Mouse (Mus musculus) limb, embryonic 10.5 days (tissue): ENCODE results near the gene Ankrd33. TPM values are rescaled to one million over a fixed set of nuclear protein-coding genes. Genes with fewer than 3 reads are reported as not detected.
"Not testable (repeated sequence)": the region's sequence is repeated elsewhere in the genome, so short reads cannot be mapped to it uniquely, and the experiment has no call there.

Experiments used
- DNase-seq: peaks from one replicate; pipeline ENCODE4 v3.0.0-alpha.2; 2017; ENCODE audit warnings: low spot score
- H3K27ac ChIP-seq: fragments of 300-500 bp; sonication (generic); 2 replicates; pipeline ENCODE4 v1.5.1; 2016; ENCODE audit warnings: mild to moderate bottlenecking
- H3K27me3 ChIP-seq: fragments of 300-500 bp; sonication (generic); 2 replicates; pipeline ENCODE4 v1.6.1; 2016; ENCODE audit warnings: low read depth, mild to moderate bottlenecking; ENCODE audit not compliant: poor library complexity, severe bottlenecking
- H3K36me3 ChIP-seq: fragments of 300-500 bp; sonication (generic); 2 replicates; pipeline ENCODE4 v1.6.1; 2016; ENCODE audit warnings: mild to moderate bottlenecking, moderate library complexity
- H3K4me1 ChIP-seq: fragments of 300-500 bp; sonication (generic); 2 replicates; pipeline ENCODE4 v1.6.1; 2016
- H3K4me3 ChIP-seq: fragments of 300-500 bp; sonication (generic); 2 replicates; pipeline ENCODE4 v1.5.1; 2016; ENCODE audit warnings: mild to moderate bottlenecking, moderate library complexity
- H3K9me3 ChIP-seq: fragments of 300-500 bp; sonication (generic); replicated peaks from 2 replicates; pipeline ENCODE4 v1.6.1; 2016; ENCODE audit warnings: mild to moderate bottlenecking
- WGBS: fragments of 180-500 bp; shearing (Covaris S2); methylation state at CpG from one replicate; pipeline ENCODE4 v1.1.7; 2016; 5-methylcytosine and 5-hydroxymethylcytosine counted together
- polyA plus RNA-seq: library from polyadenylated mRNA; unstranded; fragments of >200 nt; fragmentation: Nextera tagmentation; extraction: Ambion mirVana; gene quantifications from 2 replicates; pipeline ENCODE4 v1.2.1, GENCODE M21; 2016

Gene Ankrd33
- polyA plus RNA-seq, 1 experiment from 2014 or later: not detected

DNA sequence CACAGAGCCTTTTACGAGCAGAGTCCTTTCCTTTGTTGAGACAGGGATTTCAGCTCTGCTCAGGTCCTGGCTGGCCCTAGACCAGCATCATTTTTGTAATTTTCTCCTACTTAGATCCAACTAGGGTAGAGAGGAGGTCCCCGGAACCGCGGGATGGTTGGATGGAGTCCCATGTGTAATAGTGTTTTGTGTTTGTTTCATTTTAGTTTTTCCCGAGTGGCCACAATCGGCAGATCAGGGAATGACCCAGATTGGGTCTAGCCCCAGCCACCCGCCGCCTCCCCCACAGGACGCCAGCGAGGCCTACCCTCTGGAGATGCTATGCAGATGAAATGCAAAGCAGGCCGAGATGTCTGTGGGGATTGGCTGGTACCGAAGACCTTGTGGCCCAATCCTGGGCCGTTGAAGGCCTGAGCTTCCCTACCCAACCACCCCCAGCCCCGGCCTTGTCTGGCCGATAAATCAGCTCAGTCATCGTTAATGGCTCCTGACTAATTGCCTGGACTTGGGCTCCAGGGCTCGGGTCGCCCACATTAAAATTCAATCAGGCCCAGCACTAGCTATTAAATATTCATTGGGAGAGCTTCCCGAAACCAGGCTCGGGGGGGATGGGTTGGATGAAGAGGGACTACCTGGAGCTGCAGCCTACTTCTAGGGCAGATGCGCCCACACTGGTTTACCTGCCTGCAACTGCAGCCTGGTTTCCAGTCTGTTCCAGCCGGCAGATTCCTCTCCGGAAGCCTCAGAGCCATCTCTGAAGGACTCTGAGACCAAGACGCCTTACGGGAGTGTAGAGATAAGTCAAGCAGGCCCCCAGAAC lies 22.5 kb upstream of the Ankrd33 start:
- Histone ChIP-seq H3K27ac (peak overlapping the region; percentile 89), H3K27me3 (no peaks in the 10 kb centered on the region), H3K36me3 (no peaks in the 10 kb centered on the region), H3K9me3 (no peaks in the 10 kb centered on the region), H3K4me3 (peak overlapping the region; percentile 36), H3K4me1 (peaks cover 75% of the 10 kb centered on the region)
- 5% methylated on average over 25 of the region's 25 CpGs for WGBS
- peak; percentile 86 for DNase-seq

DNA sequence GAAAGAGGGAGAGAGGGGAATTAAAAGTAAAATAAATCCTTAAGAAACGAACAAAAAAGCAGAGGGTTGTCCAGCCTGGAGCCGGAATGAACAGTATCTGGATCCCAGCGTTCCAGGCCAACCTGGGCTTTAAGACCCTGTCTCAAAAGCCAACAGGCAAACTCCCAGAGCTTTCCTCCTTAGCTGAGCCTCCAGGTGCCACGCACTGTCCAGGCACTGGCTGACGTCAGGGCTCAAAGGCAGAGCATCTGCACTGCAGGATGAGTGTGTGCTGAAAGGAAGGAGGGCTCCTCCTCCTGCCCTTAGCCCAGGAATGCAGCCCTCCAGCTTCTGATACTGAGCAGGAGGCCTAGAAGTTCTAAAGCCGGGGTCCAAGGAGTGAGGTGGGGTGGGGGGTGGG lies 21.6 kb upstream of the Ankrd33 start:
- Histone ChIP-seq H3K9me3 (no peaks in the 10 kb centered on the region), H3K27ac (peak overlapping the region; percentile 89), H3K4me3 (no peak overlapping the region; the same call in 1 of the 2 replicates), H3K36me3 (no peaks in the 10 kb centered on the region), H3K4me1 (peaks cover 75% of the 10 kb centered on the region), H3K27me3 (no peaks in the 10 kb centered on the region)
- 26% methylated on average over 6 of the region's 6 CpGs for WGBS
- DNase-seq: peak; percentile 56

DNA sequence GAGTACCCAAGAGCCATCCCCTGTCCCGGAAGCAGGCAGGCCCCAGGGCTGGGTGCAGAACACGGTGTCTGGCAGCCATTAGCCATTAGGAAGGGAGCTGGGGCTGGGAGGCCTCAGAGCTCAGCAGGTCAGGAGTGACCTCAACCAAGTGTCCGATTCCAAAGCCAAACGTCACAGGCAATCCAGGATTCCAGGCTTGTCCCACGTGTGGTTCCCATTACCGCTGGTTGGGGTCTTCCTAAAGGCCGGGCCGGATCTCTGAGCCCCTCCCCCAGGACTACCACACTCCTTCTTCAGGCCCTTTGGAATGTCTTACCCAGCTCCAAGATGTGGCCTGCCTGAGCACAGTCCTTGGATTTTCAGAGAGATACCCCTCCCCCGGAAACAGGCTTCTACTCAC lies 20.6 kb upstream of the Ankrd33 start:
- Histone ChIP-seq H3K36me3 (no peaks in the 10 kb centered on the region), H3K4me1 (peaks cover 80% of the 10 kb centered on the region), H3K27ac (peak overlapping the region; percentile 89), H3K9me3 (no peaks in the 10 kb centered on the region), H3K27me3 (no peaks in the 10 kb centered on the region), H3K4me3 (0 out of 2 replicates have a peak overlapping the region, but pooled peaks have one; percentile 2)
- WGBS: 8% methylated on average over 9 of the region's 9 CpGs
- DNase-seq: peak; percentile 77

DNA sequence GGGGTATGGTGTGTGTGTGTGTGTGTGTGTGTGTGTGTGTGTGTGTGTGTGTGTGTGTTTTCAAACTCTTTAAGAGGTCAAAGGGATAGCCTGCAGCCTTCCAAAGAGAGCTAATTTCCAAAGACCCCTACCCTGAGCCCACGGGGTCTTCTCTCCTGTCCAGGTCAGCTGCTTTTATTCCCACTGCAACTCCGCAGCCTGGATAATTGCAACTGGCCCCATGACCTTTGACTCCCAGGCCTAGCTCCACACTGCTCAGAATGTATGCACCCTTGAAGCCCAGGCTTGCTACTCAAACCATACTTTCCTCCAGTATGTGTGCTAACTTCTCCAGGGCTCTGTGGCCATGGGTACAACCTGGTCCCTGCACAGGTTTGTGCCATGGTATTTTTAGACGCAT lies 20.2 kb upstream of the Ankrd33 start:
- no peaks in the 10 kb centered on the region for H3K9me3 ChIP-seq
- H3K36me3 ChIP-seq: no peaks in the 10 kb centered on the region
- DNase-seq: no peak
- H3K27ac ChIP-seq: peak overlapping the region; percentile 89
- H3K27me3 ChIP-seq: no peaks in the 10 kb centered on the region
- 0 out of 2 replicates have a peak overlapping the region, but pooled peaks have one; percentile 2 for H3K4me3 ChIP-seq
- H3K4me1 ChIP-seq: peaks cover 80% of the 10 kb centered on the region
- WGBS: 26% methylated on average over 3 of the region's 3 CpGs

DNA sequence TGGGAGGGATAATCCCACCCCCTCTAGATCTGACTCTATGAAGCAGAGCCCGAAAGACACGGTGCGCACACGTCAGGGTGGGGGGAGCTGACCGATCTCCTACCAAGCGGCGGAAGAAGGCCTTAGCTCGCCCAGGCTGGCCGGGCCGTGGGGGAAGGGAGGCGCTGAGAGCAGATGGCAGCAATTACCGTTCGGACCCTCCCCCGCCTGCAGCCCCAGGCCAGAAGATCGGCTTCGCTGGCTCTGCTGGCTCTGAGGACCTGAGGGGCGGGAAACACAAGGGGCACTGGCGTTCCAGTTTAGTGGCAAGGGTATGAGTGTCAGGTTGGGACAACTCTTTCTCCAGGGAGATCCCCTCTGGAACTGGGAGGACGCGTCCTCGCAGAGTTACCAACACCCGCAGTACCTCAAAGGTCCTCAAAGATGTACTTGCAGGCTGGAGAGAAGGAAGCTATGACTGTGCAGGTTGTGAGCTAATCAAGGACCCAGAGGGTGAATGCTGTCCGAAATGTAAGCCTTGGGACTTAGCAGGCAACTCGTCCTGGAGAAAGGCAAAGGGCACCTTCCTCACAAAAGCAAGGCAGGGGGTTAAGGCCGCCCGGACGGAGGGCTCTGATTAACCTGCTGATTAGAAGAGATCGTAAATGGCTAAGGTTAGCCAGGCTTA lies 17.4 kb upstream of the Ankrd33 start:
- no peaks in the 10 kb centered on the region for H3K9me3 ChIP-seq
- H3K27ac ChIP-seq: peak overlapping the region; percentile 89
- peak overlapping the region; percentile 39 for H3K4me3 ChIP-seq
- H3K4me1 ChIP-seq: peaks cover 80% of the 10 kb centered on the region
- no peaks in the 10 kb centered on the region for H3K36me3 ChIP-seq
- peak; percentile 95 for DNase-seq
- H3K27me3 ChIP-seq: no peaks in the 10 kb centered on the region
- WGBS: 1% methylated on average over 28 of the region's 28 CpGs

DNA sequence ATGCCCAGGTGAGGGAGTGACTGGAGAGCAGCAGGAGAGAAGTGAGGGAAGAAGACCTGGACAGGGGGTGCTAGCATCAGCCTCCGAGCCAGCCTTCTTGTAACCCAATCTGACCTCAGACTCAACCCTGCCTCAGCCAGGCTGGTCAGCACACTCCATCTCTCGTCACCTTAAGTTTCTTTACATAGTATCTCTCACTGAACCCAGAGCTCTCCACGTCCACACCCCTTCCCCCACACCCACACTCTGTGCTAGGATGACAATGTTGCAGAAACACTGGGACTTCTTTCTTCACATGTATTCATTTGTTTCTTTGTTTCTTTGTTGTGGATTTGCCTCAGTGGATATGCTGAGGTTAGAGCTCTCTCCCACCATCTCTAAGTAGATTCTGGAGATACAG lies 14.6 kb upstream of the Ankrd33 start:
- H3K27me3 ChIP-seq: no peaks in the 10 kb centered on the region
- no peak overlapping the region for H3K4me3 ChIP-seq
- H3K36me3 ChIP-seq: no peaks in the 10 kb centered on the region
- no peak overlapping the region for H3K27ac ChIP-seq
- no peak for DNase-seq
- peaks cover 74% of the 10 kb centered on the region for H3K4me1 ChIP-seq
- no peaks in the 10 kb centered on the region for H3K9me3 ChIP-seq
- WGBS: 83% methylated on average over 3 of the region's 3 CpGs

DNA sequence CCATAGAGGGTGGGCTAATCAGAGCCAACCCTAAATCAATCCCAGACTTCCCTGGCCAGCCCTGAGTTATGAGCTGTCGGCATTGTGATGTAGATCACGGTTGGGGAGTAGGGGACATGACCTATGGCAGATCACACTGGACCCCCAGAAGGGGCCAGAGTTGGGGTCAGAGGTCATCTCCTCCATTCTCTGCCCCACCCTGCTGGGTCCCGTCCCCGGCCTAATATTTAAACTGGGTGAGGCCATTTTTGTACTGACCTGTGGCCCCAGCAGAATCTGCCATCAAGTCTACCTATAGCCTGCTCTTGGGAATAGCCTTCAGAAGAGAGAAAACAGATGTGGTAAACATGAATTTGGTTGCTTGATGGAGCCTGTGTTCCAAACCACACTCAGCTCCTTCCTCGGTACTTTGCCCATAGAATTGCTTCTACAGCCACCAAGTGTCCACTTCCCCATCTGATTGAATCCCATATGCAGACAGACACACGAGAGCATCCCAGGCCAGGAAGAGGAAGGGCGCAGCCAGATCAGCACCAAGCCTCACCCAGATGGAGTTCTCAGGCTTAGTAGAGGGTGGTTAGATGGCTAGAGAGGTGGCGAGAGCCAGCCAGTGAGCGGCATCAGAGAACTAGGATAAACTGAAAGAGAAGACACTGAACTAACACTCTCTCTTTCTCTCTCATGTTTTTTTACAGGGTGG lies 11.8 kb upstream of the Ankrd33 start:
- WGBS: 57% methylated on average over 9 of the region's 9 CpGs
- no peak overlapping the region for H3K27ac ChIP-seq
- no peaks in the 10 kb centered on the region for H3K9me3 ChIP-seq
- peaks cover 47% of the 10 kb centered on the region for H3K4me1 ChIP-seq
- H3K27me3 ChIP-seq: no peaks in the 10 kb centered on the region
- H3K36me3 ChIP-seq: no peaks in the 10 kb centered on the region
- no peak for DNase-seq
- H3K4me3 ChIP-seq: no peak overlapping the region

DNA sequence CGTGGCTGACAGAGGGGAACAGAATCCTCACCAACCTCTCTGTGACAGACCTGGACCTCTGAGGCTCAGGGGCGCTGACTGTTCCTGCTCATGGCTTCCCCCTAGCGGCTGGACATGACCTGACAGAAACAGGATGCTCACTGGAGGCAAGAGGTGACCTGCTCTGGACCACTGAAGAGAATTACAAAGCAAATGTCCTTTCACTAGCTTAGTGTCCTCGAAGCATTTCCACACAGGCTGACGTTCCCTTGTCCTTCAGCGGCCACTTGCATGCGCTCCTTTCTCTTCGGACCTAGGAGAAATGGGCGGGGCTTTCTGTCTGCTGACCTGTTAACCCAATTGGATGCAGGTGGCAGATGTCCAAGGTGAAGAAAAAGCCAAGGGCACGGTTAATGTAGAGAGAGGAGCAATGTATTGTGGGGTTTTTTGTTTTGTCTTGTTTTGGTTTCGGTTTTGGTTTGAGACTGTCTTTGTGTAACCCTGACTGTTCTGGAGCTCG lies 10.0 kb upstream of the Ankrd33 start:
- Histone ChIP-seq H3K36me3 (no peaks in the 10 kb centered on the region), H3K27ac (no peak overlapping the region; the same call in 1 of the 2 replicates), H3K9me3 (no peaks in the 10 kb centered on the region), H3K4me1 (peaks cover 39% of the 10 kb centered on the region), H3K4me3 (peak overlapping the region; percentile 18; the same call in 1 of the 2 replicates), H3K27me3 (no peaks in the 10 kb centered on the region)
- WGBS: 19% methylated on average over 12 of the region's 12 CpGs
- DNase-seq: peak; percentile 86

DNA sequence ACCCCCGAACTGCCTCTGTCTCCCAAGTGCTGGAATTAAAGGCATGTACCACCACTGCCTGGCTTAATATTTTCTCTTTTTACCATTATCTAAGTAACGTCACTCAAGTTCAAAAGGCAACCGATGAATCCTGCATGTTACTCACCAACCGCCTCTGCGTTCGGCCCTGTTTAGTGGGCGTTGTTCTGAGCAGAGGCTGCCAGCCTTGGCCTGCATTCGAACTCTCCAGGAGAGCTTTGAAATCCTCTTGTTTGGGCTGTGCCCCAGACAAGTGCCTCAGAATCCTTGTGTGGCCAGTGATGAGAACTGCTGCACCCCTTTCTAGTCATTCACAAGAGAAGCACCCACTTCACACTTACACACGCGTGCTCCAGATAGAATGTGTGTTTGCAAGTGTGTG lies 9.5 kb upstream of the Ankrd33 start:
- no peak for DNase-seq
- Histone ChIP-seq H3K4me1 (peaks cover 39% of the 10 kb centered on the region), H3K36me3 (no peaks in the 10 kb centered on the region), H3K9me3 (no peaks in the 10 kb centered on the region), H3K27me3 (no peaks in the 10 kb centered on the region), H3K4me3 (no peak overlapping the region), H3K27ac (no peak overlapping the region)
- 90% methylated on average over 10 of the region's 10 CpGs for WGBS

DNA sequence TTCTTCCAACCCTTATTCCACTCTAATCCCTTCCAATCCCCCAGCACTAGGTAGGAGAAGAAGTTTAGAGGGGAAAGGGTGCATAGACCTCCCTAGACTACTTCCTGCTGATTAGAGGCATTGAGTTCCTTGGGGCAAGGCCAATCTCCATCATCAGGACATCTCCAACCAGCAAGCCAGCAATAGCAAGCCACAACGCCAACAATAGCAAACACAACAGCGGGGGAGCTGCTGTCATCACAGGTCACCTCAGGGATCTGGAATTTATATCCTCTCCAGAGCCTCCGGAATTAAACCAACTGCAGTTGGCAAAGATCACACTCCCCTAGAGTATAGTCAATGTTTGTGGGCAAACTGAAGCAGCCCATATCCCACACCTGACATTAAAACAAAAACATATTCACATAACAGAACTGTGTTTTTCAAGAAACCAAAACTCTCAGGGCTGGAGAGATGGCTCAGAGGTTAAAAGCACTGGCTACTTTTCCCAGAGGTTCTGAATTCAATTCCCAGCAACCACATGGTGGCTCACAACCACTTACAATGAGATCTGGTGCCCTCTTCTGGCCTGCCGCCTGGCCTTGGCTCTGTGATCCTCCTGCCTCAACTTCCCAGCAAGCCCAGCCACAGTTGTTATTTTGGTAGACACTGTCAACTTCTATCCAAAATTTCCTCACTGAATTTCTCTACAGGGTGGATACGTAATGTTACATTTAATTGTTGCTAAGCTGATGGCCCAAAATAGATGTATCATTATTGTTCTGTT lies 7.5 kb upstream of the Ankrd33 start:
- no peak overlapping the region for H3K4me3 ChIP-seq
- no peaks in the 10 kb centered on the region for H3K36me3 ChIP-seq
- no peak for DNase-seq
- peaks cover 25% of the 10 kb centered on the region for H3K4me1 ChIP-seq
- no peak overlapping the region for H3K27ac ChIP-seq
- 0 out of 2 replicates have a peak, but pooled peaks cover 3% of the 10 kb centered on the region for H3K27me3 ChIP-seq
- WGBS: 93% methylated on average over 5 of the region's 5 CpGs
- no peaks in the 10 kb centered on the region for H3K9me3 ChIP-seq

DNA sequence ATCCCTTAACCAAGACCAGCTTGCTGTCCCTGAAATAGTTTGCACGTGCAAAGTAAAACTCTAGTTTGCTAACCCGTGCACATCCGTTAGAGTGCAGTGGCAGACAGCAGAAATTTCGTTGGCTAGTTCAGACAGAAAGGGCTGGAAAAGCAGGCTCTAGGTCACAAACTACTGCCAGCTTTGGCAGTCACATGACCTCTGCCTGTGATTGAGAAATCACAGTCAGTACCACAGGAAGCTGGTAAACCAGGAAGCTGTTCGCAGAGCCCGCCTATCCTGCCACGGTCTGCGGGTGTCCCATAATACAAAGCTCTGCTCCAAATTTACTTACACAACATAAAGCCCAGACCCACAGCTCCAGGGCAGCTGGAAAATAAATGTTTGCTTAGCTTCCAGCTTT lies 2.4 kb upstream of the Ankrd33 start:
- peak overlapping the region; percentile 15; the same call in 1 of the 2 replicates for H3K27ac ChIP-seq
- WGBS: 80% methylated on average over 8 of the region's 8 CpGs
- H3K36me3 ChIP-seq: no peaks in the 10 kb centered on the region
- H3K4me1 ChIP-seq: peaks cover 14% of the 10 kb centered on the region; the same call in 1 of the 2 replicates
- H3K4me3 ChIP-seq: no peak overlapping the region
- DNase-seq: no peak
- 0 out of 2 replicates have a peak, but pooled peaks cover 3% of the 10 kb centered on the region for H3K27me3 ChIP-seq
- no peaks in the 10 kb centered on the region for H3K9me3 ChIP-seq

DNA sequence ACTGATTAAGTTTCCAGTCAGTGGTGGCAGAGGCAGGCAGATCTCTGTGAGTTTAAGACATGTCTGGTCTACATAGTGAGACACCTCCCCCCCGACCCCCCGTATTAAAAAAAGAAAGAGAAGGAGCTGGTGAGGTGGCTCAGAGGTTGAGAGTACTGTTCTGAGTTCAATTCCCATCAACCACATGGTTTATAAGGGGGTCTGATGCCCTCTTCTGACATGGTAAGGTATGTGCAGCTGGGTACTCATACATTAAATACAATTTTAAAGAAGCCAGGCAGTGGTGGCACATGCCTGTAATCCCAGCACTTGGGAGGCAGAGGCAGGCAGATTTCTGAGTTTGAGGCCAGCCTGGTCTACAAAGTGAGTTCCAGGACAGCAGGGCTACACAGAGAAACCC lies 1.8 kb upstream of the Ankrd33 start:
- WGBS: 87% methylated on average over 2 of the region's 2 CpGs
- H3K4me3 ChIP-seq, H3K27me3 ChIP-seq, H3K27ac ChIP-seq, DNase-seq, H3K9me3 ChIP-seq, H3K36me3 ChIP-seq: not testable (repeated sequence)
- H3K4me1 ChIP-seq: peaks cover 20% of the 10 kb centered on the region; the same call in 1 of the 2 replicates
